Mouse (Mus musculus): ENCODE measurements around the gene Rbm25.
A peak's percentile ranks its signal among the peaks of the same experiment; 100 is the strongest.

Gene Rbm25

DNA sequence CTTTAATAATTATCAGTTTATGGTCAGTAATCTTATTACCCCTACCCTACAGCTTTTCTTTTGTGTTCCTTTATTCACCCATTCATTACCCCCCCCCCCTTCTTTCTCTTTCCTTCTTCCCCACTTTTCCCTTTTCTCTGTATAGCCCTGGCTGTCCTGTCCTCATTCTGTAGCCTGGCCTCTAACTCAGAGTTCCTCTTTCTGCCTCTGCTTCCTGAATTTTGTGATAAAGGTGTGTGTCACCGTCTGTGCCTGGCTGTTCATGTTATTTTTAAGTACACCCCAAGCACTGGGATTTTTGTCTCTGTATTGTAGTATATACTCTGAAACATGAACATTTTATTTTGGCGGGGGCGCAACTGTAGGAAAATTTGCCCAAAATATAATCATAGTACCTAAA is 19.3 kb downstream of the Rbm25 start:
- no peak for DNase-seq (ENCODE audit: low spot score in 2 of 2)

DNA sequence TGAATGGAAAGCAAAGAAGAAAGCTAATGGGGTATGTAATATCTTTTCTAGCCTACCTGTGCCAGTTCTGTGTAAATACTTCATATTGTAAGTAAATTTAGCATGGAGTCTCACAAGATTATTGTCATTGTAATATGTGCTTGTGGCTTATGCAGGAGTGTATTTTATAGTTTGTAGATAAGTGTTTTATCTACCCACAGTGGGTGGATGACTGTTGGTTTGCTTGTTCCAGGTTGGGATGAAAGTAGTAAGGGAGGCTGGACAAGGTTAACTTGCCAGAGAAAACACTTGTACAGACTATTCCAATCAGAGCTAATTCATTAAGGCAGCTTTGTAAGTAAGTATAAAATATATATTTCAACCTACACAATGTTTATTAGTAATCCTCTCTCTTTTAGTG is 20.4 kb downstream of the Rbm25 start:
- DNase-seq (ENCODE audit: low spot score in 2 of 2) = no peak

DNA sequence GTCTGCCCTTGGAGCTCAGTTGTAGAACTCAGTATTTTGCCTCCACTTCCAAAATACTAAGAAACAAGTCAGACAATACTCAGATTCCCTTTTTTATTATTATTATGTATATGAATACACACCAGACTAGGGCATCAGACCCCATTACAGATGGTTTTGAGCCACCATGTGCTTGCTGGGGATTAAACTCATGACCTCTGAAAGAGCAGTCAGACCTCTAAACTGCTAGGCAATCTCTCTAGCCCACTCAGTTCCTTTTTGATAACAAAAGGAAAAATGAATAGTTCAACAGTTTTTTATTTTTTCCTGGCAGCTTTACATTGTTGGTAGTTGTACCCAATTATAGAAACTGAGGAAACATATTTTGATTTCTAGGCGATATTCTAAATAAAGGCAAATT is 54.4 kb downstream of the Rbm25 start:
- no peak for DNase-seq (ENCODE audit: low spot score in 2 of 2)

DNA sequence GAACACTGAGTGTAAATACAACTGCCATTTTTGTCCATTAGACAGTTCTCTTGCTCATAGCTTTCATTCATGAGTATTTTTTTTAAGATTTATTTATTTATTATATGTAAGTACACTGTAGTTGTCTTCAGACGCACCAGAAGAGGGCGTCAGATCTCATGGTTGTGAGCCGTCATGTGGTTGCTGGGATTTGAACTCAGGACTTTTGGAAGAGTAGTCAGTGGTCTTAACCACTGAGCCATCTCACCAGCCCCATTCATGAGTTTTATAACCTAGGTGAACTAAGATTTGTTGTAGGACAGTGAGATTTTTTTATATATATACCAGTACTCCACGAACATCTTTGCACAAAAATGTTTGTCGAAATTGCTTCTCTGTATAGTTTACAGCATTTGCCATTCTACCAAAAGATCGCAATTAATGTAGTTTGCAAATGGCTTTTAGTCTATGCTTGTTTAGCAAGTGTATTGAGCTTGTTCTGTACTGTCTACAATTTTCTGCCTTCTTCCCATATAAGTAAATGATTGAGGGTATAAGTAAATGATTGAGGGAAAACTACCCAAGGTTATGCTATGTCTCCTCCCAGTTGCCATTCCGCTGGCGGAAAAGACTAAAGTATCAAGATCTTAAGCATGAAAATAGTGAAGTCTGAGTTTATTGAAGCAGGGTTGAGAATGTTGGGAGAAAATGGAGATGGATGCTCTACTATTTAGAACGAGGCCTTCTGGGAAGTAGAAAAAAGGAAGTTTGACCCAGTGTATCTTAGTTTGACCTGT is 55.7 kb downstream of the Rbm25 start:
- no peak for DNase-seq (ENCODE audit: low spot score in 2 of 2)

DNA sequence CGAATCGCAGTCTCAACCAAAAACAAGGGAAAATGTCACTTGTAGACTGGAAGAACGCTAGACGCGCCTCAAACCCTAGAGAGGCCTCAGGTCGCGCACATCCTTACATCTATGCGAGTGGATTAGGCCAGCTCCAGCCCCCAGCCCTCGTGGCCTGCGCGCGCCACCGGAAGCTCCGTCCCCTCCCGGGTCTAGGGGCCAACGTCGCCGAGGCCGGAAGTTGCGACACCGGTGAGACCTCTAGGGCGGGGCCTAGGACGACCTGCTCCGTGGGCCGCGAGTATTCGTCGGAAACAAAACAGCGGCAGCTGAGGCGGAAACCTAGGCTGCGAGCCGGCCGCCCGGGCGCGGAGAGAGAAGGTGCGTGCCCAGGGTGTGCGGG is 56.9 kb downstream of the Rbm25 start, which contains the start of gene Psen1:
Gene Psen1 (plus strand): TSS at position 219 of the 382 bp plus-strand sequence.
- peak; percentile 91 to 95 for DNase-seq (ENCODE audit: low spot score in 2 of 2)

DNA sequence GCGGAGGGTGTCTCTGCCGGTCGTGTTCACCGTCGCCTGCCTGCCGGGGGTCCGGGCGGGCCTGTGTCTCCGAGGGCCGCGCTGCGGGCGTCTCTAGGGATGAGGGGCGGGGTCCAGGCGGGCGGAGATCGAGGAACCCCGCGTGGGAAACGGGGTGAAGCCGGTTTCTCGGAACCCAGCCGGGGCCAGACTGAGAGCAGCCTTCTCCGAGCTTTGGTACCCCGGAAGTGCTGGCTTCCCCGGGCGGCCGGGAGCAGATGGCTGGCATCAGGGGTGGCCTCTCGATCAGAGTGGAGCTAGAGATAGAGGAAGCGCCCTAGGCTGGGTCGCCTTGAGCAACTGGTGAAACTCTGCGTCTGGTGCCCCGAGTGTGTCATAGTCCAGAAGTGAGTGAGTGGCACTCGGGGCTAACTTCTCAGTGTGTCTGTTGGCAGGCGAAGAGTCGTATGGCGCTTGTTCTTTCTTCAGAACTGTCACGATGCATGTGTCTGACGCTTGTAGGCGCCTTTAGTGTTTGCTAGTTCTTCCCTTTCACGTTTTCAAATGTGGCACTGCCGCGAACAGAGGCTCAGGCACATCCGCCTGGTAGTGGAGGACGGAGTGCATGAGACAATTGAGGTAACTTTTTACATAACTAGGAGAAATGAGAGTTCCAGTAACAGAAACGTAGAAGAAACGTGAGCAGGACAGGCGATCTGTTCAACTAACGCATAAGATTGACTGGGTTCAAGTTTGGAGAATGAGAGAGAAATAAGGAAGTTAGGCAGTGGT is 57.5 kb downstream of the Rbm25 start:
- DNase-seq (ENCODE audit: low spot score in 2 of 2) = peak in 1 of 2 experiments; percentile 15

DNA sequence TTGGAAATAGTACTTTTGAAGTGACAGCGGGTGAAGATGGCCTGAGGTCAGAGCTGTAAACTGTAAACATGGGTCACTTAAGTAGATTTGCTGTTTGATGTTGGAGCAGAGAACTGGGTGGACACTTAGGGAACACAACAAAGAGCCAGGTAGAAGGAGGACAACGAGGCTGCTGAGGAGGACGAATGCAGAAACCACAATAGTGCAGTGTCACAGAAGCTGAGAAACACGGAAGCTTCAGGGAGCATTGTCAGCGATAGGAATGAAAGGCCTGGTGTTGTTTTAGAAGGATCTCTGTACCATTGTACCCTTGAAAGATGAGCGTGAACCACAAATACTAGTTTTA is 58.0 kb downstream of the Rbm25 start:
- DNase-seq (ENCODE audit: low spot score in 2 of 2) = no peak

DNA sequence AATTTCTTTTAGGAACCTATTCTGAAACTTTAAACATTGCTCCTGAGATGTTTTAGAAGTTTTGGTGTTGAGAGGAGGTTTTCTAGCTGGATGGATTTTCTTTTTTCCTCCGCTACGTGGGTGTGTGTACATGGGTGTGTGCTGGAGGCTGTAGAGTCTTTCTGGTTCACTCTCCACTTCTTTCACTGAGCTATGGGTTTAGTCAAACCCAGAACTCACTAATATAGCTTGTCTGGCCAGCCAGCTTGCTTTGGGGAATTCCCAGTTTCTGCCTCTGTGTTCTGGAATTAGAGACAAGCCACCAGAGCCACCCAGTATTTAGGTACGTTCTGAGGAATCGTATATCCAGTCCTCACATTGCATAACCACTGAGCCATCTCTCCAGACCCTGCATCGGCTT is 63.0 kb downstream of the Rbm25 start:
- DNase-seq (ENCODE audit: low spot score in 2 of 2) = no peak

DNA sequence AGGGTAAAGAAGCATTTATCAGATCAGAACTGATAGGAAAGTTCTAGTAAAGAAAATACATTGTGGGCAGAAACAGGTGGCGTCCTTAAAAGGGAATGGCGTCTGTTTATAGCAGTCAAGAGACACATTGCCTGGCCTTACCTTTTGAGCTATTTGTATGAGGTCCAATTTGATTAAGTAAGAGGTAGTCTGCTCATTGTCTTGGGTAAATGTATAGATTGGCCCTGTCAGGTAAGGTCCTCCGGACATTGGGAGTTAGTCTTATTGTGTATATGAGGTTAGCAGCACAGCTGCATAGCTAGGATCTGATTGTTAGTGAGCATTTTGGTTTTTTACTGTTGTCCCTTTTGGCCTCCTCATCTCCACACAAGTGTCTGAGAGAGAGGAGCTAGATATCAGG is 63.6 kb downstream of the Rbm25 start:
- no peak for DNase-seq (ENCODE audit: low spot score in 2 of 2)

DNA sequence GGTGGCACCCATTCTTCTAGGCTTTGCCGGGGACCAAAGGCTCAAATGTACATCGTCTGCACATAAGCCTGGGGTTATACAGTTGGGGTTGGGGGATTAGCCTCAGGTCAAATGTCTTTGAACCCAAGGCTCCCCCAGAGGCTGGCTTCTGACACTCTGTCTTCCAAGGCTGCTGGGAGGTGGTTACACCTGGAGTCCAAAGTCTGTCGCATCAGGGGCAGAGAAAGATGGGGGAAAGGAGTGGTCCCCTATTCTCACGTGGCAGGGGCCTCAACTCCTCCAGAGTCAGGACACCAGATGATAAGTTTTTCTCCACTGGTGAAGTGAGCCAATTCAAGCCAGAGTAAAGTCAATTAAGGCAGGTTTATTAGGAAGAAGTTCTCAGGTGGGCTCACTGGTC is 67.6 kb downstream of the Rbm25 start:
- no peak for DNase-seq (ENCODE audit: low spot score in 2 of 2)

DNA sequence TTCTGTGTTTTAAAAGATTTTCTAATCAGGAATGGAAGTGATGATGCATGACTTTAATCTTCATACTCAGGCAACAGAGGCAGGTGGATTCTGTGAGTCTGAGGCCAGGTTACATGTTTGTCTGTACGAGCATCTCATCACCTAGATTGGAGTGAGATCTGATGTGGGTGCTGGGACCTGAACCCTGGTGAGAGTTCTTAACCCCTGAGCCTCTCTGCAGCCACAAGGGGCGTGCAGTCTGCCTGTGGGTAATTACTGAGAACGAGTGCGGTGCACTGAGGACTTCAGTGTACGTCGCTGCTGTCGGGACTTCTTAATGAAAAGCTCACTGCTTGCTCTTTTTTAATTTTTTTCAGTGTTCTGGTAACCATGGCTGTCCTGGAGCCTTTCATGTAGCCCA is 70.6 kb downstream of the Rbm25 start:
- DNase-seq (ENCODE audit: low spot score in 2 of 2) = no peak

DNA sequence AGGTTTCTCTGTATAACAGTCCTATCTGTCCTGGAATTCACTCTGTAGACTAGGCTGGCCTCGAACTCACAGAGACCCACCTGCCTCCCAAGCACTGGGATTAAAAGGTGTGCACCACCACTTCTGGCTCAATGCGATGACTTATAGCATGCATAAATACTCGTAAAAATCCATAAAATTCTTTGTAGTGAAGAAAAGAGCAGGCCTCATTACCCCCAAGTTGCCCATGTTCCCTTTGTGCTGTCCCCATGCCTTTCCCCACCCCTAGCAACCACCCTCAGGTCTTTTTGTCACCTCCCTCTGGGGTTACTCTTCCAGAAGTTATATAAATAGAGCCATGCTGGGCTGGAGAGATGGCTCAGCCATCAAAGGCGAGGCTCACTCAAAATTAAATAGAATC is 71.8 kb downstream of the Rbm25 start:
- no peak for DNase-seq (ENCODE audit: low spot score in 2 of 2)

DNA sequence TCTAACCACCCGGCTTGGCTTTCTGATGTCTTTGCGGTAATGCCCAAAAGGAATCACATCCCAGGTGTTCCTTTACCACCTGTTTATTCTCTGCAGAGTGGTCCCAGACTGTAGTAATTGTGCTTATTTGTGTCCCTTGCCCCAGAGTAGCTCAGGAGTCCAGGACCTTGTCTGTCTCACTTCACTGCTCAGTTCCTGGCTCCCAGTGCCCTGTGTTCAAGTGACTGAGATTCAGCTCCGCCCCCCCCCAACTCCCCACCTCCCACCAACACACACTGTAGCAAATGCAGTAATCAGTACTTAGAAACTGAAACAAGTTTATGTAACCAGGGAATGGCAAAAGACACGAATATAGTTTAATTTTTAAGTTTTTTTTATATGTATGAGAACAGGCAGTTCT is 75.9 kb downstream of the Rbm25 start:
- no peak for DNase-seq (ENCODE audit: low spot score in 2 of 2)

DNA sequence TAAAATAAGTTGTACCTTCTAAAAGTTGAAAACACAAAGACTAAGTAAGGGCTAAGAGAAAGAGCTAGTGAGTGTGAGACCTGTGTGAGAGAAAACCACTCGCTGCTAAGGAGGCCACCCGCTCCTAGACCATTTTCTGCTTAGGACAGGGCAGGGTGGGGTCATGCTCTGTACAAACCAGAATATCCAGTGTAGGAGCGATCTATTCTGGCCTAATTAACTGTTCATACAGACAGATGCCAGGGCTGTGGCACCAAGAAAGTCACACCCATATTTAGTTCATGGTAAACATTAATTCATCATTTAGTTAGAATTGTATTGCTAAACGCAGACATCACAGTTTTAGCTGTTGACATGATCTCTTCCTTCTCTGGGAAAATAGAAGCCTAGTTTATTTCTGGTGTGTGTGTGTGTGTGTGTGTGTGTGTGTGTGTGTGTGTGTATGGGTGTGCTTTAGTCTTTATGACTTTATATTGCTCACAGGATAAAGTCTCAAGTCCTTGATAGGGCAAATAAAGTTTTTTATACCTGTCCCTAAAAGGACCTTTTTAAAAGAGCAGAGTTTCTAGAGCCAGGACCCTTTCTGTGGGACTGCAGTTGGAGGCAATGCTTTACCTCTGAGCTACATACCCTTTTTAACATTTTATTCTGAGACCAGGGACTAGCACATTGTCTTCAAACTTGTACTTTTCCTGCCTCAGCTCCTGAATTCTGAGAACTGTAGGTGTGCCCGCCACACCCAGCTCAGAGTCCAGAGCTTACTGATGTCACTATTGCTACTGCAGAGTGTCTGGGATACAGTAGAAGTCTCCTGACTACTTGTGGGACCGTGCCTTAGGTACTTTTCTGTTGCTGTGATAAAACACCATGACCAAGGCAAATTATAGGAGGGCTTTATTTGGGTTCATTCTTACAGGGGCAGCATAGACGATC is 77.4 kb downstream of the Rbm25 start:
- DNase-seq (ENCODE audit: low spot score in 2 of 2) = no peak

DNA sequence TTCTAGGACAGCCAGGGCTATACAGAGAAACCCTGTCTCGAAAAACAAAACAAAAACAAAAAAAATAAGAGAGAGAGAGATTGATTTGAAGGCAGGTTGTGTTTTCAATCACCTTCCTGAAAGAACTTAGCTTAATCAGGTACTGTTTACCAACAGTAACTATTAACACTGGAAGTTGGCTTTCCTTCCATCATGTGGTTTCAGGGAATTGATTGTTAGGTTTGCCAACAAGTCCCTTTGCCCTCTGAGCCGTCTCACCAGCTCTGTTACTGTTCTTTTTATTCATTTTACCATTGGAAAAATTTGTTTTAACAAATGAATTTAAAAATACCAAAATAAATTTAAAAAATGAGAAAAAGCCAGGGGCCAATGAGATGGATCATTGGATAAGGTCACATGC is 78.9 kb downstream of the Rbm25 start:
- no peak for DNase-seq (ENCODE audit: low spot score in 2 of 2)

DNA sequence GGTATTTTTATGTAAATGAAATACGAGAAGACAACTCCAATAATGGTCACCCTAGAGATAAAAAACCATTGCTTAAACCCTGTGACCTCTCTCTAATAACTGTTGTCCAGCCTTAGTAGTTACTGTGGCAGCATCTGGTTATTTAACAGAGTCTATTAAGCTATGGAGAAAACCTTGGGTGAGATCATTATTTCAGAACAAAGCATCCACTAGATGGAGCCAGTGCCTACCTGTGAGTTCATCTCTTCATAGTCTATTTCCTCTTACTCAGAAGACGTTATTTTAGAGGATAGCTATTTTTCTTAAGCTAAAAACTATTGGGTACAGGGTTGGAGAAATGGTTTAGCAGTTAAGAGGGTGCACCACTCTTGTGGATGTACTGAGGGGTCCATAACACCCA is 82.7 kb downstream of the Rbm25 start:
- DNase-seq (ENCODE audit: low spot score in 2 of 2) = no peak

DNA sequence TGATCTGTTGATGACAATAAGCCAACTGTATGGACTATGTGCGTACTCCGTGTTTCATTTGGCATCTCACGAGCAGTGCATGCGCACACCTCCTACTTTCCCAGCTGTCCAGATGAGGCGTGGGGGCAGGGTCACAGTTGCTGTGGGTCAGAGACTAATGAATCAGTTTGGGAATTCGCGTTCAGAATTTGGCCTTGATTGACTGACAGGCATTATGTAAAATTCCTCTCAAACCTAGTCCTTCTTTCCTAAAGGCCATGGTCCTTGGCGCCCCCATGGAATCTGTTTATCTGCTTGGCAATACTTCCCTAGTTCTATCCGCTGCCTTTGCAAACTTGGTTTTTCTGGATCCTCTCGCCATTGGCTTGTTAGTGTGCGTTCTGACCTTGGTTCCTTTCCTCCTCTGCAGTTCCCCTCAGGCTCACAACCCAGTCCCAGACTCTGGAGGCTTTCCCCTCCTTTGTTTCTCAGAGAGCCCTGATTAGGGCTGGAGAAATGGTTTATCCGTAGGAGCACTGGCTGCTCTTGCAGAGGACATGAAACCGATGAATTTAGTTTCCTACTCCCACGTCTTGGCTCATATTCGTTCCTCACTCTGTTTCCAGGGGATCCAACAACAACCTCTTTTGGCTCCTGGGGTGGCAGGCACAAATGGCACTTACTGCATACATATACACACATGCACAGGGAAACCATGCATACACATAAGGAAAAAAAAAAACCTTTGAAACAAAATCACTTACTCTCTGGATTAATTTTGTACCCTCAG is 85.6 kb downstream of the Rbm25 start:
- DNase-seq (ENCODE audit: low spot score in 2 of 2) = no peak

DNA sequence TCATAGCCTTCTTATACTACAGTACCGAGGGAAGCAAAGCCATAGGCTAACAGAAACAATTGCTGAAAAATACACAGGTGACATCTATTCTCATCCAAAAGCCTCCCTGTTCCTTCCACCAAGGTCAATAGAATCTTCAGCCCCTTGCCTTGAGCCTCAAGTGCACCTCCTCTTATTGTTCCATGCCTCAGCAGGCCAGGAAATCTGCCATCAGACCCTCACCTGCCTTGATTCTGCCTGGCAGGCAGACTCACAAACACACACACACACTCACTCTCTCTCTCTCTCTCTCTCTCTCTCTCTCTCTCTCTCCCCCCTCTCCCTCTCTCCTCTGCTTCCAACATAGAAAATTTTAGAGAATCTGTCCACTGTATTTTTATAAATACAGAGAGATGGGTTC is 88.4 kb downstream of the Rbm25 start:
- no peak for DNase-seq (ENCODE audit: low spot score in 2 of 2)

DNA sequence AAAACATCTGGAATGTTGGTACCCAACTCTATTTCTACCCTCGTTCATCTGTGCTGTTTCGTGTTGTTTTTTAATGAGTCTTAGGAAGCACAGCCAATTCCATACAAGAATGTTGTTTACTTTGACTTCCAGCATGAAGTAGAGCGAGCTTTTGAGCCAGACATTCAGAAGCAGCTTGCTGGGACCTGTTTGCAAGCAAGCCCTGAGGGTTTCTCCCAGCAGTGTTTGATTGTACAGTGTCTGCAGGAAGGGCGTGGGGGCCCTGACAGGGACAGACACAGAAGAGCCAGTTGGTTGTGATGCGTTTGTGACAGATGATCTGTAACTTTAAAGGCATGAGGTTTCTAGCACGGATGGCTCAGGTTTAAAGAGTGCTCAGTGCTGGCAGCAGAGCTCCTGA is 90.2 kb downstream of the Rbm25 start:
- peak in 1 of 2 experiments; percentile 35 for DNase-seq (ENCODE audit: low spot score in 2 of 2)

DNA sequence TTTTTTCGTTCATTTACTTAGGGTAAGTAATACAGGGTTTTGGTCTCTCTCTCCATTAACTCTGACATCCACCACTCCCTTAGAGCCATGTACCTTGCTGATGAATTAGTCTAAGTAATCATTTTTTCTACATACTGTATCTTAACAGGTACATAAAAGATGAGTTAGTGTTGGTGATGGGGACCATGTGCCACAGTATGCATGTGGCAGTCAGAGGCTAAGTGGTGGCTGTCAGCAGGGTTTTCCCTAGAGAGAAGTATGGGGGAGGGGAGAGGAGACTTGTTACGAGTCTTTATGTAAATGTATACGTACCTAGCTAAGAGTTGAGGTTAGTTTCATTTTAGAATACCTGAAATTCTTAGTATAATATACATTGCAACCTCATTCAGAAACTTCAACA is 92.0 kb downstream of the Rbm25 start:
- DNase-seq (ENCODE audit: low spot score in 2 of 2) = no peak

DNA sequence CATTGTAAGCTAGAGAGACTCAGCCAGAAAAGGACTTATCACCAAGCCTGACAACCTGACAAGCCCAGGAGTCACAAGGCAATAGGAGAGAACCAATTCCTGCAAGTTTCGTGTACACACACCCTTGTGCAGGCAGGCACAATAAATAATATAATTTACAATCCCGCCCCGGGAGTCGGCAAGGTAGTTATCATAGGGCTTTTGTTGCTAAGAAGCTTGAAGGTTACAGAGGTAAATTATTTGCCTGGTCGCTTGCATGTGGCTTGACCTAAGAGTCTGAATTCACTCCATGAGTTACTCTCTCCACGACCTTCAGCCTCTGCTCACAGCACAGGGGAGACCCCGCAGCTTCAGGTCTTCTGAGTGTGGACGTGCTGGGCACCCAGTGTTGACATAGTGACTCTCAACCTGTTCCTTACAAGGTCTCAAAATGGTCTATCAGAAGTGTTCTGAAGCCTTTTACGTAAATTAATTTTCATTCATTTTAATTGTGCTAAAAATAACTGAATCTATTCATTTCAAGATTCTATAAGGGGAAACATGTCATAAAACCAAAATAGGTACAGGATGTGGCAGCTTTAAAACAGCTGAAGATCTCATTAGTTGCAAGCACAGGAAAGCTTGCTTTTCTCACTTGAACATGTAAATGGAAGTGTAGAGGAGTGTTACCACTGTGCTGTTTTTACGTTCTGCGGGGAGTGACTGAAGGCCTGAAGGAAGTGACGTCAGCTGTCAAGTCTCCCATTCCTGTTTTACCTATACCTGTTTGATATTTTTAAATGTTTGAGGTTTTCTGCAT is 95.7 kb downstream of the Rbm25 start:
- no peak for DNase-seq (ENCODE audit: low spot score in 2 of 2)

Measured in urinary bladder, postnatal 36 days (tissue).